Mouse (Mus musculus) stomach, postnatal 0 days (tissue): Measurements from ENCODE around the gene Prr15.

Experiments
- CTCF ChIP-seq: IDR thresholded peaks from 2 replicates; pipeline ENCODE4 v1.5.1; 2016; ENCODE audit warnings: antibody characterized with exemption, low read depth, mild to moderate bottlenecking, moderate library complexity
- EP300 ChIP-seq: optimal IDR thresholded peaks from 2 replicates; pipeline ENCODE3; 2016; ENCODE audit warnings: antibody characterized with exemption

- TF ChIP-seq CTCF (no peak), EP300 (no peak)
Measured at GRCm38 (mm10) chr6:54299417-54299816, 26.2 kb upstream of the Prr15 start.
